Mouse (Mus musculus): ENCODE results near the gene Lrrtm4.

Lrrtm4 gene

GRCm38 (mm10) chr6:80720468-80720867 is 701.8 kb downstream of the Lrrtm4 start:
- no peak for DNase-seq (ENCODE audit: low spot score)

- DNase-seq (ENCODE audit: low spot score): no peak
Observed at GRCm38 (mm10) chr6:80733416-80733815, 714.7 kb downstream of the Lrrtm4 start.

GRCm38 (mm10) chr6:80750769-80751168 is 732.1 kb downstream of the Lrrtm4 start:
- no peak for DNase-seq (ENCODE audit: low spot score)

- DNase-seq (ENCODE audit: low spot score): no peak
Observed at GRCm38 (mm10) chr6:80760641-80761204, 742.0 kb downstream of the Lrrtm4 start.

GRCm38 (mm10) chr6:80786282-80786681 is 767.6 kb downstream of the Lrrtm4 start:
- peak; percentile 8 for DNase-seq (ENCODE audit: low spot score)

GRCm38 (mm10) chr6:80823753-80824152 is 805.1 kb downstream of the Lrrtm4 start:
- no peak for DNase-seq (ENCODE audit: low spot score)

GRCm38 (mm10) chr6:80839784-80840183 is 821.1 kb downstream of the Lrrtm4 start:
- DNase-seq (ENCODE audit: low spot score): no peak

- no peak for DNase-seq (ENCODE audit: low spot score)
Observed at GRCm38 (mm10) chr6:80845294-80845693, 826.6 kb downstream of the Lrrtm4 start.

GRCm38 (mm10) chr6:80856910-80857543 is 838.4 kb downstream of the Lrrtm4 start:
- DNase-seq (ENCODE audit: low spot score): peak; percentile 4
